35 mouse cellular contexts compared by ENCODE assay signal in genomic region chr12:43225950-43226349, GRCm38 (mm10).
"Had no signal": no experiment of that assay in that cellular context is flagged by ENCODE, and none has a peak within 500 bp of the region (broad histone marks: within the 10 kb centered on the region; RNA-seq: fewer than 3 reads in every experiment).

No protein-coding gene starts in this region.

- H3K9me3 ChIP-seq: heart, embryonic 10.5 days; heart, embryonic 12.5 days; heart, embryonic 13.5 days; heart, embryonic 15.5 days; hindbrain, embryonic 10.5 days; hindbrain, embryonic 13.5 days; hindbrain, embryonic 15.5 days; intestine, embryonic 15.5 days; kidney, embryonic 15.5 days had no signal

- H3K4me2 ChIP-seq: heart, embryonic 11.5 days; heart, embryonic 12.5 days; heart, embryonic 13.5 days; heart, embryonic 15.5 days; hindbrain, embryonic 13.5 days; hindbrain, embryonic 14.5 days; hindbrain, embryonic 15.5 days; intestine, embryonic 15.5 days; kidney, embryonic 15.5 days had no signal

- H3K27ac ChIP-seq: heart, embryonic 10.5 days; heart, embryonic 13.5 days; heart, embryonic 15.5 days; hindbrain, embryonic 10.5 days; hindbrain, embryonic 13.5 days; hindbrain, embryonic 14.5 days; hindbrain, embryonic 15.5 days; hindbrain, postnatal 0 days; intestine, embryonic 15.5 days; kidney, embryonic 15.5 days; kidney, postnatal 0 days; layer of hippocampus, adult 2 months; left cerebral cortex, adult 2 months had no signal

- DNase-seq: heart, postnatal 10 days; heart, postnatal 14 days; heart, postnatal 36 days; heart, postnatal 4 days; kidney, adult 11 months; kidney, adult 18-20 months; kidney, adult 2 months; kidney, adult 8-10 months; kidney, adult 9 months; kidney, postnatal 10 days; kidney, postnatal 14 days; kidney, postnatal 25 days; kidney, postnatal 36 days; kidney, postnatal 4 days; layer of hippocampus, adult 9-11 months; layer of hippocampus, postnatal 36 days had no signal

- ATAC-seq: hindbrain, embryonic 16.5 days; hindbrain, postnatal 0 days; inflammation-experienced regulatory T-cells, adult 6 months; intestine, embryonic 15.5 days; intestine, embryonic 16.5 days; intestine, postnatal 0 days had no signal

- H3K27me3 ChIP-seq: heart, embryonic 12.5 days; heart, embryonic 13.5 days; heart, embryonic 15.5 days; hindbrain, embryonic 13.5 days; hindbrain, embryonic 15.5 days; intestine, embryonic 15.5 days; kidney, embryonic 15.5 days had no signal

- H3K9ac ChIP-seq: heart, embryonic 12.5 days; heart, embryonic 13.5 days; heart, embryonic 15.5 days; hindbrain, embryonic 13.5 days; hindbrain, embryonic 14.5 days; hindbrain, embryonic 15.5 days; intestine, embryonic 15.5 days; kidney, embryonic 15.5 days had no signal

- H3K4me3 ChIP-seq: heart, embryonic 10.5 days; heart, embryonic 12.5 days; heart, embryonic 13.5 days; heart, embryonic 15.5 days; hindbrain, embryonic 10.5 days; hindbrain, embryonic 13.5 days; hindbrain, embryonic 15.5 days; intestine, embryonic 15.5 days; kidney, embryonic 15.5 days; layer of hippocampus, adult 2 months; left cerebral cortex, adult 2 months had no signal

- H3K36me3 ChIP-seq: heart, embryonic 10.5 days; heart, embryonic 12.5 days; heart, embryonic 13.5 days; heart, embryonic 15.5 days; hindbrain, embryonic 10.5 days; hindbrain, embryonic 13.5 days; hindbrain, embryonic 15.5 days; intestine, embryonic 15.5 days; kidney, embryonic 15.5 days had no signal

- H3K4me1 ChIP-seq: heart, embryonic 10.5 days; heart, embryonic 12.5 days; heart, embryonic 13.5 days; heart, embryonic 15.5 days; hindbrain, embryonic 10.5 days; hindbrain, embryonic 13.5 days; hindbrain, embryonic 15.5 days; intestine, embryonic 15.5 days; kidney, embryonic 15.5 days had no signal
